Mouse (Mus musculus) testis, adult 2 months (tissue): ENCODE results near the gene Zfhx3.

Experiments
- CTCF ChIP-seq: fragments of 200-500 bp; IDR thresholded peaks from 2 replicates; pipeline ENCODE4 v1.5.1; 2012; ENCODE audit warnings: low read depth, mild to moderate bottlenecking, inconsistent platforms, low read length, moderate library complexity; ENCODE audit not compliant: control insufficient read depth, insufficient read depth, insufficient replicate concordance
- POLR2A ChIP-seq: fragments of 200-500 bp; IDR thresholded peaks from 2 replicates; pipeline ENCODE4 v1.6.1; 2012; ENCODE audit warnings: low read depth, mild to moderate bottlenecking, inconsistent platforms, low read length, moderate library complexity; ENCODE audit not compliant: control insufficient read depth

GRCm38 (mm10) chr8:108755400-108756325, 813.2 kb downstream of the Zfhx3 start:
- TF ChIP-seq CTCF (no peak), POLR2A (no peak)
